Mouse (Mus musculus) heart, adult 2 months (tissue): ENCODE data around the gene C2cd2. TPM values are rescaled to one million over a fixed set of nuclear protein-coding genes. Genes with fewer than 3 reads are reported as not detected.

Experiments
- DNase-seq, 2 experiments: peaks; one replicate each; pipeline ENCODE4 v3.0.0; 2021
- H3K27ac ChIP-seq: fragments of 200-600 bp; 2 replicates; pipeline ENCODE4 v1.8.1; 2022
- H3K27me3 ChIP-seq: fragments of 200-500 bp; 2 replicates; pipeline ENCODE4 v1.6.1; 2012; ENCODE audit warnings: mild to moderate bottlenecking, low read length, inconsistent platforms, mixed read lengths; ENCODE audit not compliant: control insufficient read depth, insufficient read depth
- H3K36me3 ChIP-seq: fragments of 200-500 bp; 2 replicates; pipeline ENCODE4 v1.6.1; 2012; ENCODE audit warnings: low read length, inconsistent platforms; ENCODE audit not compliant: control insufficient read depth, insufficient read depth
- H3K4me1 ChIP-seq: fragments of 200-500 bp; 2 replicates; pipeline ENCODE4 v1.6.1; 2011; ENCODE audit warnings: low read length; ENCODE audit not compliant: control insufficient read depth, insufficient read depth
- H3K4me3 ChIP-seq: fragments of 200-600 bp; 2 replicates; pipeline ENCODE4 v1.8.1; 2022
- H3K79me2 ChIP-seq: fragments of 200-500 bp; replicated peaks from 2 replicates; pipeline ENCODE4 v1.6.1; 2012; ENCODE audit warnings: mild to moderate bottlenecking, inconsistent platforms, low read length, moderate library complexity, mixed read lengths; ENCODE audit not compliant: control insufficient read depth, insufficient read depth
- H3K9ac ChIP-seq: fragments of 200-500 bp; 2 replicates; pipeline ENCODE4 v1.6.1; 2012; ENCODE audit warnings: low read depth, mild to moderate bottlenecking, control low read depth, inconsistent platforms, low read length, mixed read lengths
- CTCF ChIP-seq: fragments of 200-600 bp; IDR thresholded peaks from 2 replicates; pipeline ENCODE4 v1.8.1; 2022; ENCODE audit warnings: antibody characterized with exemption, mild to moderate bottlenecking, moderate library complexity
- EP300 ChIP-seq: fragments of 200-500 bp; IDR thresholded peaks from 2 replicates; pipeline ENCODE4 v1.6.1; 2011; ENCODE audit warnings: low read depth, low read length, control low read depth; ENCODE audit not compliant: insufficient read depth
- POLR2A ChIP-seq: fragments of 200-500 bp; IDR thresholded peaks from 2 replicates; pipeline ENCODE4 v1.6.1; 2011; ENCODE audit warnings: mild to moderate bottlenecking, low read depth, low read length, control low read depth; ENCODE audit not compliant: insufficient read depth
- WGBS: fragments of 180-500 bp; shearing (Covaris S2); methylation state at CpG from one replicate; pipeline ENCODE4 v1.1.7; 2018; 5-methylcytosine and 5-hydroxymethylcytosine counted together
- intact Hi-C: fragments of 180-260 bp; cut with DNase I; formaldehyde crosslinking; loops from one replicate; pipeline ENCODE4 v1.15.1; 2025
- polyA plus RNA-seq: library from polyadenylated mRNA; depleted of rRNA; stranded (reverse); fragments of >200 nt; gene quantifications from 2 replicates; pipeline ENCODE4 v1.2.3, GENCODE M21; 2012
- total RNA-seq, 2 experiments: library from RNA; stranded (reverse); gene quantifications; 2 replicates each; pipeline ENCODE4 v1.2.3; 2021

The C2cd2 gene
- total and polyA plus RNA-seq, 3 experiments = 8.2 to 26.6 (median 19.7) TPM

GRCm38 (mm10) chr16:97923700-97924099 is 38.7 kb downstream of the C2cd2 start:
- no peak overlapping the region for H3K9ac ChIP-seq
- DNase-seq = peak in 1 of 2 experiments; percentile 4
- intact Hi-C loops = loop anchor here (5.0 kb wide), 1 partner anchor 46 kb away; no protein-coding TSS in a partner anchor
- 89% methylated on average over 1 of the region's 1 CpGs for WGBS
- H3K27ac ChIP-seq = no peak overlapping the region
- no peak for TF ChIP-seq POLR2A
- H3K79me2 ChIP-seq = peaks cover 3% of the 10 kb centered on the region; the same call in 1 of the 2 replicates
- H3K4me1 ChIP-seq = peaks cover 14% of the 10 kb centered on the region
- H3K4me3 ChIP-seq = no peak overlapping the region
- no peaks in the 10 kb centered on the region for H3K27me3 ChIP-seq
- peaks cover 21% of the 10 kb centered on the region for H3K36me3 ChIP-seq

GRCm38 (mm10) chr16:97922779-97923126 is 39.6 kb downstream of the C2cd2 start:
- DNase-seq = no peak
- H3K9ac ChIP-seq = peak overlapping the region; percentile 64
- TF ChIP-seq POLR2A (no peak), CTCF (no peak), EP300 (no peak)
- H3K4me3 ChIP-seq = peak overlapping the region; percentile 93
- WGBS = under 1% methylated on average over 9 of the region's 9 CpGs
- H3K79me2 ChIP-seq = peaks cover 3% of the 10 kb centered on the region; the same call in 1 of the 2 replicates
- peaks cover 14% of the 10 kb centered on the region for H3K4me1 ChIP-seq
- H3K27me3 ChIP-seq = no peaks in the 10 kb centered on the region
- peak overlapping the region; percentile 94 for H3K27ac ChIP-seq
- H3K36me3 ChIP-seq = peaks cover 21% of the 10 kb centered on the region
- intact Hi-C loops = loop anchor here (1.0 to 5.0 kb wide), 4 partner anchors 25 to 71 kb away; partner anchors contain the start of genes C2cd2, Prdm15 and Zbtb21

GRCm38 (mm10) chr16:97921961-97922778 is 40.2 kb downstream of the C2cd2 start:
- H3K36me3 ChIP-seq = peaks cover 21% of the 10 kb centered on the region
- peak; percentile 95 for DNase-seq
- peak; percentile 92 for TF ChIP-seq POLR2A
- 0 out of 2 replicates have a peak, but pooled peaks have one; percentile 10 for TF ChIP-seq CTCF
- TF ChIP-seq EP300 = 0 out of 2 replicates have a peak, but pooled peaks have one; percentile 42
- peak overlapping the region; percentile 96 for H3K9ac ChIP-seq
- H3K4me3 ChIP-seq = peak overlapping the region; percentile 93
- H3K27ac ChIP-seq = peak overlapping the region; percentile 94
- peaks cover 14% of the 10 kb centered on the region for H3K4me1 ChIP-seq
- H3K27me3 ChIP-seq = no peaks in the 10 kb centered on the region
- intact Hi-C loops = loop anchor here (1.0 to 5.0 kb wide), 4 partner anchors 25 to 71 kb away; partner anchors contain the start of genes C2cd2, Prdm15 and Zbtb21
- WGBS = under 1% methylated on average over 75 of the region's 75 CpGs
- peaks cover 6% of the 10 kb centered on the region; the same call in 1 of the 2 replicates for H3K79me2 ChIP-seq

- peak overlapping the region; percentile 94 for H3K27ac ChIP-seq
- peak overlapping the region; percentile 93; the same call in 1 of the 2 replicates for H3K4me3 ChIP-seq
- H3K27me3 ChIP-seq = no peaks in the 10 kb centered on the region
- intact Hi-C loops = loop anchor here (5.0 kb wide), 1 partner anchor 43 kb away; no protein-coding TSS in a partner anchor
- peaks cover 25% of the 10 kb centered on the region for H3K36me3 ChIP-seq
- H3K9ac ChIP-seq = no peak overlapping the region; the same call in 1 of the 2 replicates
- no peak for DNase-seq
- WGBS = 73% methylated on average over 1 of the region's 1 CpGs
- peaks cover 7% of the 10 kb centered on the region; the same call in 1 of the 2 replicates for H3K79me2 ChIP-seq
- no peak for TF ChIP-seq CTCF
- TF ChIP-seq EP300 = 0 out of 2 replicates have a peak, but pooled peaks have one; percentile 20
- peaks cover 14% of the 10 kb centered on the region for H3K4me1 ChIP-seq
Observed at GRCm38 (mm10) chr16:97920621-97921020, 41.8 kb downstream of the C2cd2 start.

- no peak overlapping the region for H3K27ac ChIP-seq
- no peak for DNase-seq
- intact Hi-C loops = loop anchor here (5.0 kb wide), 1 partner anchor 42 kb away; no protein-coding TSS in a partner anchor
Observed at GRCm38 (mm10) chr16:97919793-97920192, 42.6 kb downstream of the C2cd2 start.

GRCm38 (mm10) chr16:97912873-97913272 is 49.5 kb downstream of the C2cd2 start:
- Histone ChIP-seq H3K36me3 (peaks cover 15% of the 10 kb centered on the region), H3K4me1 (peaks cover 1% of the 10 kb centered on the region), H3K9ac (no peak overlapping the region), H3K4me3 (no peak overlapping the region), H3K79me2 (peaks cover 4% of the 10 kb centered on the region; the same call in 1 of the 2 replicates), H3K27me3 (no peaks in the 10 kb centered on the region), H3K27ac (no peak overlapping the region)
- DNase-seq = no peak
- TF ChIP-seq CTCF (no peak), EP300 (no peak), POLR2A (no peak)
- intact Hi-C loops = no loop called here

More at GRCm38 (mm10) chr16:97919793-97920192, 42.6 kb downstream of the C2cd2 start:
- no peak for TF ChIP-seq POLR2A
- TF ChIP-seq CTCF = no peak
- TF ChIP-seq EP300 = no peak
- Histone ChIP-seq H3K9ac (no peak overlapping the region), H3K79me2 (peaks cover 7% of the 10 kb centered on the region; the same call in 1 of the 2 replicates), H3K36me3 (peaks cover 25% of the 10 kb centered on the region), H3K4me3 (no peak overlapping the region), H3K27me3 (no peaks in the 10 kb centered on the region), H3K4me1 (peaks cover 14% of the 10 kb centered on the region)
- WGBS = 52% methylated on average over 2 of the region's 2 CpGs
